Mouse (Mus musculus) forebrain, embryonic 15.5 days (tissue): Measurements from ENCODE around the gene Scn3b. TPM values are rescaled to one million over a fixed set of nuclear protein-coding genes. Genes with fewer than 3 reads are reported as not detected.
A peak's percentile ranks its signal among the peaks of the same experiment; 100 is the strongest.

ENCODE experiments used
- ATAC-seq: fragments of 200-750 bp; cut with Nextera tagmentation; replicated peaks from 2 replicates; pipeline ENCODE4 v1.8.0; 2017; ENCODE audit warnings: mild to moderate bottlenecking, moderate TSS enrichment, moderate library complexity
- H3K27ac ChIP-seq: fragments of 300-500 bp; sonication (generic); replicated peaks from 2 replicates; pipeline ENCODE4 v1.5.1; 2015; ENCODE audit warnings: mild to moderate bottlenecking, inconsistent platforms
- H3K27me3 ChIP-seq: fragments of 300-500 bp; sonication (generic); 2 replicates; pipeline ENCODE4 v1.6.1; 2015; ENCODE audit warnings: inconsistent platforms
- H3K36me3 ChIP-seq: fragments of 300-500 bp; sonication (generic); 2 replicates; pipeline ENCODE4 v1.6.1; 2015; ENCODE audit warnings: mild to moderate bottlenecking, inconsistent platforms
- H3K4me1 ChIP-seq: fragments of 300-500 bp; sonication (generic); 2 replicates; pipeline ENCODE4 v1.6.1; 2015; ENCODE audit warnings: inconsistent platforms
- H3K4me2 ChIP-seq: fragments of 300-500 bp; sonication (generic); replicated peaks from 2 replicates; pipeline ENCODE4 v1.6.1; 2015; ENCODE audit warnings: mild to moderate bottlenecking, inconsistent platforms
- H3K4me3 ChIP-seq: fragments of 300-500 bp; sonication (generic); 2 replicates; pipeline ENCODE4 v1.5.1; 2015; ENCODE audit warnings: mild to moderate bottlenecking, inconsistent platforms
- H3K9ac ChIP-seq: fragments of 300-500 bp; sonication (generic); replicated peaks from 2 replicates; pipeline ENCODE4 v1.6.1; 2015; ENCODE audit warnings: mild to moderate bottlenecking, inconsistent platforms
- H3K9me3 ChIP-seq: fragments of 300-500 bp; sonication (generic); 2 replicates; pipeline ENCODE4 v1.6.1; 2016; ENCODE audit warnings: inconsistent platforms
- WGBS: fragments of 180-500 bp; shearing (Covaris S2); methylation state at CpG from one replicate; pipeline ENCODE4 v1.1.7; 2015; ENCODE audit warnings: mixed read lengths; 5-methylcytosine and 5-hydroxymethylcytosine counted together
- polyA plus RNA-seq: library from polyadenylated mRNA; unstranded; fragments of >200 nt; fragmentation: Nextera tagmentation; extraction: Ambion mirVana; gene quantifications from 2 replicates; pipeline ENCODE4 v1.2.1, GENCODE M21; 2015

The Scn3b gene
- polyA plus RNA-seq, 1 experiment from 2014 or later, result 90.5 TPM

- H3K27ac ChIP-seq, result no peak overlapping the region
- peaks cover 29% of the 10 kb centered on the region for H3K4me1 ChIP-seq
- H3K9me3 ChIP-seq, result no peaks in the 10 kb centered on the region
- no peak for ATAC-seq
- H3K36me3 ChIP-seq, result peaks cover 16% of the 10 kb centered on the region; the same call in 1 of the 2 replicates
- no peak overlapping the region for H3K9ac ChIP-seq
- H3K27me3 ChIP-seq, result no peaks in the 10 kb centered on the region
- WGBS, result 88% methylated on average over 5 of the region's 5 CpGs
- no peak overlapping the region for H3K4me2 ChIP-seq
- no peak overlapping the region for H3K4me3 ChIP-seq
These were observed 6.9 kb downstream of the Scn3b start for GRCm38 (mm10) chr9:40275904-40276303.

- Histone ChIP-seq H3K4me1 (peaks cover 11% of the 10 kb centered on the region), H3K9me3 (no peaks in the 10 kb centered on the region), H3K27ac (no peak overlapping the region), H3K36me3 (peaks cover 21% of the 10 kb centered on the region; the same call in 1 of the 2 replicates), H3K4me3 (no peak overlapping the region), H3K4me2 (no peak overlapping the region), H3K9ac (no peak overlapping the region), H3K27me3 (no peaks in the 10 kb centered on the region)
- 79% methylated on average over 3 of the region's 3 CpGs for WGBS
- ATAC-seq, result no peak
These were observed 8.7 kb downstream of the Scn3b start for GRCm38 (mm10) chr9:40277671-40278070.

- no peak overlapping the region for H3K27ac ChIP-seq
- no peaks in the 10 kb centered on the region for H3K27me3 ChIP-seq
- no peaks in the 10 kb centered on the region for H3K4me1 ChIP-seq
- no peak overlapping the region for H3K4me2 ChIP-seq
- H3K36me3 ChIP-seq, result peaks cover 28% of the 10 kb centered on the region; the same call in 1 of the 2 replicates
- no peaks in the 10 kb centered on the region for H3K9me3 ChIP-seq
- no peak for ATAC-seq
- H3K9ac ChIP-seq, result no peak overlapping the region
- H3K4me3 ChIP-seq, result no peak overlapping the region
- 92% methylated on average over 7 of the region's 7 CpGs for WGBS
These were observed 10.4 kb downstream of the Scn3b start for GRCm38 (mm10) chr9:40279438-40279837.

- 82% methylated on average over 7 of the region's 7 CpGs for WGBS
- H3K27ac ChIP-seq, result no peak overlapping the region
- no peak overlapping the region for H3K9ac ChIP-seq
- H3K4me1 ChIP-seq, result no peaks in the 10 kb centered on the region
- H3K9me3 ChIP-seq, result no peaks in the 10 kb centered on the region
- ATAC-seq, result no peak
- no peaks in the 10 kb centered on the region for H3K27me3 ChIP-seq
- H3K4me2 ChIP-seq, result no peak overlapping the region
- H3K36me3 ChIP-seq, result peaks cover 42% of the 10 kb centered on the region; the same call in 1 of the 2 replicates
- no peak overlapping the region for H3K4me3 ChIP-seq
These were observed 14.0 kb downstream of the Scn3b start for GRCm38 (mm10) chr9:40282968-40283367.

- H3K27ac ChIP-seq, result no peak overlapping the region
- H3K9ac ChIP-seq, result no peak overlapping the region
- H3K4me1 ChIP-seq, result no peaks in the 10 kb centered on the region
- peaks cover 45% of the 10 kb centered on the region for H3K36me3 ChIP-seq
- H3K27me3 ChIP-seq, result no peaks in the 10 kb centered on the region
- H3K4me2 ChIP-seq, result no peak overlapping the region
- no peaks in the 10 kb centered on the region for H3K9me3 ChIP-seq
- no peak overlapping the region for H3K4me3 ChIP-seq
- WGBS, result 96% methylated on average over 4 of the region's 4 CpGs
- ATAC-seq, result no peak
These were observed 23.5 kb downstream of the Scn3b start for GRCm38 (mm10) chr9:40292475-40292874.

- H3K36me3 ChIP-seq, result peaks cover 49% of the 10 kb centered on the region
- H3K4me3 ChIP-seq, result no peak overlapping the region
- no peak overlapping the region for H3K9ac ChIP-seq
- WGBS, result 96% methylated on average over 8 of the region's 8 CpGs
- no peak overlapping the region for H3K27ac ChIP-seq
- H3K4me2 ChIP-seq, result no peak overlapping the region
- no peaks in the 10 kb centered on the region for H3K27me3 ChIP-seq
- H3K9me3 ChIP-seq, result no peaks in the 10 kb centered on the region
- no peaks in the 10 kb centered on the region for H3K4me1 ChIP-seq
- ATAC-seq, result 0 out of 2 replicates have a peak, but pooled peaks have one; percentile 12
These were observed 24.3 kb downstream of the Scn3b start for GRCm38 (mm10) chr9:40293286-40293685.

- Histone ChIP-seq H3K9ac (no peak overlapping the region), H3K4me2 (no peak overlapping the region), H3K27ac (no peak overlapping the region), H3K27me3 (no peaks in the 10 kb centered on the region), H3K4me3 (no peak overlapping the region), H3K36me3 (peaks cover 50% of the 10 kb centered on the region), H3K4me1 (no peaks in the 10 kb centered on the region), H3K9me3 (no peaks in the 10 kb centered on the region)
- WGBS, result 93% methylated on average over 5 of the region's 5 CpGs
- ATAC-seq, result 0 out of 2 replicates have a peak, but pooled peaks have one; percentile 14
These were observed 24.7 kb downstream of the Scn3b start for GRCm38 (mm10) chr9:40293740-40294139.

- peak; percentile 34; the same call in 1 of the 2 replicates for ATAC-seq
- no peak overlapping the region for H3K4me3 ChIP-seq
- H3K9me3 ChIP-seq, result no peaks in the 10 kb centered on the region
- no peaks in the 10 kb centered on the region for H3K4me1 ChIP-seq
- no peak overlapping the region for H3K9ac ChIP-seq
- H3K36me3 ChIP-seq, result peaks cover 51% of the 10 kb centered on the region
- H3K27me3 ChIP-seq, result no peaks in the 10 kb centered on the region
- no peak overlapping the region for H3K4me2 ChIP-seq
- 82% methylated on average over 5 of the region's 5 CpGs for WGBS
- H3K27ac ChIP-seq, result no peak overlapping the region
These were observed 25.2 kb downstream of the Scn3b start for GRCm38 (mm10) chr9:40294210-40294609.

GRCm38 (mm10) chr9:40294866-40295265 lies 25.8 kb downstream of the Scn3b start:
- H3K27me3 ChIP-seq, result no peaks in the 10 kb centered on the region
- no peak overlapping the region for H3K4me3 ChIP-seq
- no peak overlapping the region for H3K9ac ChIP-seq
- no peak overlapping the region for H3K27ac ChIP-seq
- no peak overlapping the region for H3K4me2 ChIP-seq
- WGBS, result 91% methylated on average over 1 of the region's 1 CpGs
- no peaks in the 10 kb centered on the region for H3K4me1 ChIP-seq
- ATAC-seq, result no peak
- H3K36me3 ChIP-seq, result peaks cover 53% of the 10 kb centered on the region
- H3K9me3 ChIP-seq, result no peaks in the 10 kb centered on the region

GRCm38 (mm10) chr9:40296251-40296650 lies 27.2 kb downstream of the Scn3b start:
- H3K27ac ChIP-seq, result 0 out of 2 replicates have a peak overlapping the region, but pooled peaks have one; percentile 3
- 83% methylated on average over 5 of the region's 5 CpGs for WGBS
- no peaks in the 10 kb centered on the region for H3K27me3 ChIP-seq
- H3K4me2 ChIP-seq, result no peak overlapping the region
- H3K4me1 ChIP-seq, result no peaks in the 10 kb centered on the region
- H3K36me3 ChIP-seq, result peaks cover 56% of the 10 kb centered on the region
- H3K9me3 ChIP-seq, result no peaks in the 10 kb centered on the region
- no peak overlapping the region for H3K9ac ChIP-seq
- no peak for ATAC-seq
- H3K4me3 ChIP-seq, result no peak overlapping the region

GRCm38 (mm10) chr9:40297969-40298368 lies 29.0 kb downstream of the Scn3b start:
- Histone ChIP-seq H3K9ac (no peak overlapping the region), H3K4me3 (no peak overlapping the region), H3K36me3 (peaks cover 71% of the 10 kb centered on the region), H3K27me3 (no peaks in the 10 kb centered on the region), H3K4me2 (no peak overlapping the region), H3K27ac (no peak overlapping the region), H3K4me1 (no peaks in the 10 kb centered on the region), H3K9me3 (no peaks in the 10 kb centered on the region)
- WGBS, result 95% methylated on average over 9 of the region's 9 CpGs
- ATAC-seq, result no peak

- H3K4me2 ChIP-seq, result no peak overlapping the region
- 96% methylated on average over 7 of the region's 7 CpGs for WGBS
- H3K9ac ChIP-seq, result no peak overlapping the region
- H3K36me3 ChIP-seq, result peaks cover 72% of the 10 kb centered on the region
- no peaks in the 10 kb centered on the region for H3K9me3 ChIP-seq
- H3K27ac ChIP-seq, result no peak overlapping the region
- H3K4me1 ChIP-seq, result no peaks in the 10 kb centered on the region
- H3K27me3 ChIP-seq, result no peaks in the 10 kb centered on the region
- no peak overlapping the region for H3K4me3 ChIP-seq
- ATAC-seq, result no peak
These were observed 30.3 kb downstream of the Scn3b start for GRCm38 (mm10) chr9:40299323-40299722.
